Mouse (Mus musculus): ENCODE measurements around the gene Scd1.

Scd1 gene

GRCm38 (mm10) chr19:44358700-44359099 is 49.0 kb downstream of the Scd1 start:
- peak in 1 of 2 experiments; percentile 17 for DNase-seq

GRCm38 (mm10) chr19:44351756-44352155 is 55.9 kb downstream of the Scd1 start:
- DNase-seq, result no peak

- no peak for DNase-seq
Observed at GRCm38 (mm10) chr19:44349689-44350088, 58.0 kb downstream of the Scd1 start.
